Mouse (Mus musculus): ENCODE measurements around the gene Dscaml1.

Dscaml1 gene

GRCm38 (mm10) chr9:45411803-45412202, 14.6 kb upstream of the Dscaml1 start:
- peak; percentile 81 for DNase-seq (ENCODE audit: low read depth, low spot score)

GRCm38 (mm10) chr9:45412287-45412686, 14.1 kb upstream of the Dscaml1 start:
- peak; percentile 95 for DNase-seq (ENCODE audit: low read depth, low spot score)

- no peak for DNase-seq (ENCODE audit: low read depth, low spot score)
These were observed 13.5 kb upstream of the Dscaml1 start for GRCm38 (mm10) chr9:45412700-45413477.

- DNase-seq (ENCODE audit: low read depth, low spot score) = peak; percentile 88
These were observed 12.8 kb upstream of the Dscaml1 start for GRCm38 (mm10) chr9:45413478-45414140.

GRCm38 (mm10) chr9:45415912-45416311, 10.5 kb upstream of the Dscaml1 start:
- peak; percentile 70 for DNase-seq (ENCODE audit: low read depth, low spot score)

- peak; percentile 65 for DNase-seq (ENCODE audit: low read depth, low spot score)
These were observed 9.2 kb upstream of the Dscaml1 start for GRCm38 (mm10) chr9:45417245-45417644.

- no peak for DNase-seq (ENCODE audit: low read depth, low spot score)
These were observed 8.2 kb upstream of the Dscaml1 start for GRCm38 (mm10) chr9:45418252-45418651.

- DNase-seq (ENCODE audit: low read depth, low spot score) = peak; percentile 84
These were observed 5.2 kb upstream of the Dscaml1 start for GRCm38 (mm10) chr9:45421209-45421608.

- DNase-seq (ENCODE audit: low read depth, low spot score) = no peak
These were observed 3.6 kb upstream of the Dscaml1 start for GRCm38 (mm10) chr9:45422761-45423298.

GRCm38 (mm10) chr9:45429392-45429791, 3.0 kb downstream of the Dscaml1 start:
- no peak for DNase-seq (ENCODE audit: low read depth, low spot score)

GRCm38 (mm10) chr9:45429951-45430697, 3.7 kb downstream of the Dscaml1 start:
- peak; percentile 52 for DNase-seq (ENCODE audit: low read depth, low spot score)

- no peak for DNase-seq (ENCODE audit: low read depth, low spot score)
These were observed 4.2 kb downstream of the Dscaml1 start for GRCm38 (mm10) chr9:45430698-45430959.

- DNase-seq (ENCODE audit: low read depth, low spot score) = peak; percentile 55
These were observed 4.7 kb downstream of the Dscaml1 start for GRCm38 (mm10) chr9:45431150-45431549.

- no peak for DNase-seq (ENCODE audit: low read depth, low spot score)
These were observed 6.2 kb downstream of the Dscaml1 start for GRCm38 (mm10) chr9:45432639-45433038.

GRCm38 (mm10) chr9:45433119-45433518, 6.7 kb downstream of the Dscaml1 start:
- DNase-seq (ENCODE audit: low read depth, low spot score) = no peak

- DNase-seq (ENCODE audit: low read depth, low spot score) = no peak
These were observed 7.7 kb downstream of the Dscaml1 start for GRCm38 (mm10) chr9:45434171-45434570.

- no peak for DNase-seq (ENCODE audit: low read depth, low spot score)
These were observed 12.6 kb downstream of the Dscaml1 start for GRCm38 (mm10) chr9:45439025-45439424.

- no peak for DNase-seq (ENCODE audit: low read depth, low spot score)
These were observed 13.8 kb downstream of the Dscaml1 start for GRCm38 (mm10) chr9:45440083-45440784.

- DNase-seq (ENCODE audit: low read depth, low spot score) = no peak
These were observed 17.9 kb downstream of the Dscaml1 start for GRCm38 (mm10) chr9:45444251-45444798.

GRCm38 (mm10) chr9:45449658-45450057, 23.2 kb downstream of the Dscaml1 start:
- no peak for DNase-seq (ENCODE audit: low read depth, low spot score)

GRCm38 (mm10) chr9:45451346-45451745, 24.9 kb downstream of the Dscaml1 start:
- no peak for DNase-seq (ENCODE audit: low read depth, low spot score)
